Mouse (Mus musculus) intestine, embryonic 15.5 days (tissue): ENCODE measurements around the gene Mpp1. TPM values are rescaled to one million over a fixed set of nuclear protein-coding genes. Genes with fewer than 3 reads are reported as not detected.
"Not testable (repeated sequence)": the region's sequence is repeated elsewhere in the genome, so short reads cannot be mapped to it uniquely, and the experiment has no call there.

Experiments
- ATAC-seq: fragments of 200-750 bp; cut with Nextera tagmentation; 2 replicates; pipeline ENCODE4 v1.8.0; 2017; ENCODE audit warnings: moderate TSS enrichment, moderate library complexity
- H3K27ac ChIP-seq: fragments of 300-500 bp; sonication (generic); 2 replicates; pipeline ENCODE4 v1.5.1; 2015; ENCODE audit warnings: mild to moderate bottlenecking, inconsistent platforms
- H3K27me3 ChIP-seq: fragments of 300-500 bp; sonication (generic); replicated peaks from 2 replicates; pipeline ENCODE4 v1.6.1; 2015; ENCODE audit warnings: inconsistent platforms
- H3K36me3 ChIP-seq: fragments of 300-500 bp; sonication (generic); 2 replicates; pipeline ENCODE4 v1.6.1; 2015; ENCODE audit warnings: inconsistent platforms
- H3K4me1 ChIP-seq: fragments of 300-500 bp; sonication (generic); replicated peaks from 2 replicates; pipeline ENCODE4 v1.6.1; 2015; ENCODE audit warnings: inconsistent platforms
- H3K4me2 ChIP-seq: fragments of 300-500 bp; sonication (generic); replicated peaks from 2 replicates; pipeline ENCODE4 v1.6.1; 2015; ENCODE audit warnings: mild to moderate bottlenecking, inconsistent platforms
- H3K4me3 ChIP-seq: fragments of 300-500 bp; sonication (generic); replicated peaks from 2 replicates; pipeline ENCODE4 v1.5.1; 2015; ENCODE audit warnings: inconsistent platforms
- H3K9ac ChIP-seq: fragments of 300-500 bp; sonication (generic); 2 replicates; pipeline ENCODE4 v1.6.1; 2015; ENCODE audit warnings: inconsistent platforms
- H3K9me3 ChIP-seq: fragments of 300-500 bp; sonication (generic); 2 replicates; pipeline ENCODE4 v1.6.1; 2016; ENCODE audit warnings: inconsistent platforms
- WGBS: fragments of 180-500 bp; shearing (Covaris S2); methylation state at CpG from one replicate; pipeline ENCODE4 v1.1.7; 2015; 5-methylcytosine and 5-hydroxymethylcytosine counted together
- polyA plus RNA-seq: library from polyadenylated mRNA; unstranded; fragments of >200 nt; fragmentation: Nextera tagmentation; extraction: Ambion mirVana; gene quantifications from 2 replicates; pipeline ENCODE4 v1.2.1, GENCODE M21; 2015

The Mpp1 gene
- 97.2 and 104 TPM in 2 replicates for polyA plus RNA-seq

DNA sequence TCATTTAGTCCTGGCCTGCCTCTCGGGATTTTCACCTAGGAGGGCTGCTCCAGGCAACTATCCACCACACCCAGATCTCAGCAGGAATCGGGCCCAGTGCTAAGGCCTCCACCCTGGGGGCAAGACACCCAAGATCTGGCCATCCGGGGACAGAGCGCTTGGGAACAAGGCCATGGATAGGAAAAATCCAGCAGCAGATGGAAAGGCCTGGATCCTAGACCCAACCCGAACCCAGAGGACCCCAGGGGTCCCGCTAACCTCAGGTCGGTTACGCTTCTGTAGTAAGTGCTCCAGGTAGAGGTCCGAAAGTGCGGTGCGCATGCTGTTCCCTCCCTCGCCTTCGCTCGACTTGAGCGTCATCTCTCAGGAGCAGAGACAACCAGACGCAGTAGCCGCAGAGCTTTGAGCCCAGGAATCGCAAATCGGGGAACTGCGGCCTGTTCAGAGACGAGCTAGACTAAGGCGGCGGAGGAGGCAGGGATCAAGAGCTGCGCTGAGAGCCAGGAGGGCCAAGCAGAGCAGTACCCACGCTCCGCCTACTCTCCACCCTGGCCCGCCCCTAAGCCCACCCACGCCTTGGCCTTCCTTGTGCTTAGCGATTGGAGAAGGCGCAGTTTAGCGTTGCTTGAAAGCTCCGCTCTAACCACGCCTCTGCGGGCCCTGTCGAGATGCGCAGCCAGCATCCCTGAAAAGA lies at the start of gene Mpp1:
Gene Mpp1 (minus strand): TSS at position 550 of the 694 bp plus-strand sequence.
- H3K4me2 ChIP-seq, result peak within 1 kb of the TSS; percentile 49

DNA sequence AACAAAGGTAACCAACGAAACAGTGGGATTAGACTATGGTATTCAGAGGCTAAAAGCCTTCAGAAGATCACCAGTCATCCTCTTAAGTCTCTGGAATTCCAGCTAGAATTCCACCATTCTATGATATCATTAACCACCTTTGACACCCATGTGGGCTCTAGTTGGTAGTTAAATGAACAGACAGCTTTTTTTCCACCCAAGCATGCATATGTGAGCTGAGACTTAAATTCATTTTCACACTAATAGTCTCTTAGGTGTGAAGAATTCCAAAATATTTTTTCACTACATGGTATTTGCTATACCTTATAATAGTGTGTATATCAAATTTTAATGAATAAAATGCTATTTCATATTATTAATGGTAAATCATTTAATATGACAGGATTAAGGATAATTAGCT lies 32.9 kb upstream of the Mpp1 start, which contains the start of gene Smim9:
Gene Smim9 (minus strand): TSS at position 101 of the 400 bp plus-strand sequence.
- no peak within 1 kb of the TSS for H3K27ac ChIP-seq
- 73% methylated on average over 1 of the region's 1 CpGs for WGBS
- no peak within 1 kb of the TSS for H3K4me3 ChIP-seq
- ATAC-seq, result no peak
- H3K9me3 ChIP-seq, result no peaks in the 10 kb centered on the region
- H3K9ac ChIP-seq, result no peak within 1 kb of the TSS
- no peaks in the 10 kb centered on the region for H3K4me1 ChIP-seq
- H3K4me2 ChIP-seq, result no peak within 1 kb of the TSS
- no peaks in the 10 kb centered on the region for H3K36me3 ChIP-seq
- H3K27me3 ChIP-seq, result no peaks in the 10 kb centered on the region

More for the DNA sequence above, at the start of gene Mpp1:
- Histone ChIP-seq H3K36me3 (no peaks in the 10 kb centered on the region), H3K27me3 (no peaks in the 10 kb centered on the region), H3K9ac (peak within 1 kb of the TSS; percentile 61), H3K9me3 (no peaks in the 10 kb centered on the region), H3K4me3 (peak within 1 kb of the TSS; percentile 47), H3K4me1 (no peaks in the 10 kb centered on the region), H3K27ac (peak within 1 kb of the TSS; percentile 67)
- peak; percentile 98 for ATAC-seq
- 14% methylated on average over 36 of the region's 36 CpGs for WGBS

DNA sequence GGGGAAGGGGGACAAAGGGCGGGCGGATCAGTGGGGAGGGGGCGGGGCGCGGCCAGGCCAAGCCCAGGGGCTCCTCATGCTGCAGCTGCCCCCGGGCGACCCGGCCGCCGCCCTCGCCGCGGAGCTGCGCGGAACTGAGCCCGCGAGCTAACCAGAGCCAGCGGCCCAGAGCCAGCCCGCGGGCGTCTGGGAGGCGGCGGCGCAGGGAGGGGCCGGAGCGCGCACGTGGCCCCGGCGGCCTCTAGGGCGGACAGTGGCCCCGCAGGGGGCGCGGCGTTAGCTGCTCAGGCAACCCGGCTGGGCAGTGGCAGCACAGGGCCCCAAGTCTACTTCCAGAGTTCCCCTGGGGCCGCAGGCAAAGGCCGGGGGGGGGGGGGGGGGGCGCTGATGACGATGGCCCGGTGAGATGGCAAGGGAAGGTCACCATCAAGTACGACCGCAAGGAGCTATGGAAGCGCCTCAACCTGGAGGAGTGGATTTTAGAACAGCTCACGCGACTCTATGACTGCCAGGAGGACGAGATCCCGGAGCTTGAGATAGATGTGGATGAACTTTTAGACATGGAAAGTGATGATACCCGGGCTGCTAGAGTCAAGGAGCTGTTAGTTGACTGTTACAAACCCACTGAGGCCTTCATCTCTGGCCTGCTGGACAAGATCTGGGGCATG lies 24.9 kb upstream of the Mpp1 start:
- ATAC-seq, result peak; percentile 96
- peak overlapping the region; percentile 36 for H3K4me3 ChIP-seq
- H3K27me3 ChIP-seq, result no peaks in the 10 kb centered on the region
- H3K9ac ChIP-seq, result no peak overlapping the region; the same call in 1 of the 2 replicates
- no peak overlapping the region for H3K27ac ChIP-seq
- H3K9me3 ChIP-seq, result no peaks in the 10 kb centered on the region
- H3K36me3 ChIP-seq, result no peaks in the 10 kb centered on the region
- H3K4me1 ChIP-seq, result no peaks in the 10 kb centered on the region
- 18% methylated on average over 34 of the region's 49 CpGs for WGBS
- H3K4me2 ChIP-seq, result peak overlapping the region; percentile 61

DNA sequence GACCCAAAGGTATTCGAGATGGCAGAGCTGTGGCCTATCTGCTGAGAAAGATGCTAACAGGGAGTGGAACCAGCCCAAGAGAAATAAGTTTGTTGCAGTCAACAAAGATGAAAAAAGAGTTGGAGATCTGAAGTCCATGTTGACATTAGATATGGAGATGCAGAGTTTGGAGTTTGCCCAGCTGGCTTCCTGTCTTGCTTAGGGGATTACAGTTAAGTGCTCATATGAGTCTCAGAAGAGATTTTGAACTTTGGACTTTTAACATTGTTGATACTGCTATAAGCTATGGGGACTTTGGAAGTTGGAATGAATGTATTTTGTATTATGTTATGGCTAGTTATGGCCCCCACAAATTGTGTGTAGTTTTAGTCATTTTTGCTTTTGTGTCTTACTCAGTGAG lies 21.4 kb upstream of the Mpp1 start:
- Histone ChIP-seq H3K4me3 (no peak overlapping the region), H3K9ac (no peak overlapping the region), H3K4me2 (no peak overlapping the region), H3K36me3 (no peaks in the 10 kb centered on the region), H3K9me3 (no peaks in the 10 kb centered on the region), H3K27me3 (no peaks in the 10 kb centered on the region), H3K4me1 (no peaks in the 10 kb centered on the region), H3K27ac (0 out of 2 replicates have a peak overlapping the region, but pooled peaks have one; percentile 17)
- 47% methylated on average over 1 of the region's 1 CpGs for WGBS
- ATAC-seq, result peak; percentile 66

DNA sequence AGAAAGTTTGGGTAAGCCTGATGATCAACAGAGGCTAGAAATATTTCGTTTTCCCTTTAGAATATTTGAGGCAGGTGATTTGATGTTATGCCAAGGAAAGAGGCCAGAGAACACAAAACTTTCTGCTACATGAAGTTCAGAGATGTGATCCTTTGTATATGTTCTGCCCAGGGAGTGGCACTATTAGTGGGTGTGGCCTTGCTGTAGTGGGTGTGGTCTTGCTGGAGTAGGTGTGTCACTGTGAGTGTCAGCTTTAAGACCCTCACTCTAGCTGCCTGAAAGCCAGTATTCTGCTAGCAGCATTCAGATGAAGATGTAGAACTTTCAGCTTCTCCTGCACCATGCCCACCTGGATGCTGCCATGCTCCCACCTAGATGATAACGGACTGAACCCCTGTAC lies 19.5 kb upstream of the Mpp1 start:
- Histone ChIP-seq H3K4me3 (no peak overlapping the region), H3K36me3 (no peaks in the 10 kb centered on the region), H3K27ac (no peak overlapping the region), H3K4me1 (no peaks in the 10 kb centered on the region), H3K4me2 (no peak overlapping the region), H3K9ac (no peak overlapping the region), H3K9me3 (no peaks in the 10 kb centered on the region), H3K27me3 (no peaks in the 10 kb centered on the region)
- ATAC-seq, result no peak
- 84% methylated on average over 2 of the region's 2 CpGs for WGBS

DNA sequence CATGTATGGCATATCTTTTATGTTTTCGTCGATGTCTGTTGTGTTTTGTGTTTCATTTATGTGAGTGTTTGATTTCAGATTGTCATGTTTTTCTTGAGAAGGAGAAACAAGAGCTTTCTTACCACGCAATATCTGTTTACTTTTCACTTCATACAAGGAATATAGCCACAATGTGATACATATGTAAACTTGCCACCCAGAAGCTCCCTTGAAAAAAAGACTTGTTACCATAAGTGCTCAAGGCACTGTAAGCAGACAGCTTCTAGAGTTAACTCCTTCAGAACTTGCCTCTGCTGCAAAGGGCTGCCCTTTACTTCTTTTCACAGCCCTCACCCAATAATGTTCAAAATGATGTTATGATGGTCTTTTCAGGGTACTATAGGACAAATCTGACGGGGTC lies 17.6 kb upstream of the Mpp1 start:
- Histone ChIP-seq H3K9me3 (no peaks in the 10 kb centered on the region), H3K27me3 (no peaks in the 10 kb centered on the region), H3K9ac (no peak overlapping the region), H3K27ac (no peak overlapping the region), H3K4me1 (no peaks in the 10 kb centered on the region), H3K36me3 (no peaks in the 10 kb centered on the region), H3K4me2 (no peak overlapping the region), H3K4me3 (no peak overlapping the region)
- no peak for ATAC-seq
- 58% methylated on average over 4 of the region's 4 CpGs for WGBS

DNA sequence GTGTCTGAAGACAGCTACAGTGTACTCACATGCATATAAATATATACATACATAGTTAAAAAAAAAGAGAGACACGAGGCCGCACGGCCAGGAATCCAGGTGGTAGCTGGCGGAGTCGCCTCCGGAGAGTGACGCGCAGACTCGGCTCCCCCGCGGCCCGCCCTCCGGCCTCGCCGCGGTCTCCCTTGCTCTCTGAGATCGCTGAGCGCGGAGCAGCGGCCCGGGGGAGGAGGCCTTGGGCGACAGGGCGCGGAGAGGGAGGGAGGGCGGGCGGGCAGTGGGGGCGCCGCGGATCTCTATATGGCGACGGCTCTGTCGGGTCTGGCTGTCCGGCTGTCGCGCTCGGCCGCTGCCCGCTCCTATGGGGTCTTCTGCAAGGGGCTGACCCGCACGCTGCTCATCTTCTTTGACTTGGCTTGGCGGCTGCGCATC lies 12.3 kb upstream of the Mpp1 start:
- H3K27me3 ChIP-seq, H3K36me3 ChIP-seq, H3K9me3 ChIP-seq, H3K4me1 ChIP-seq, H3K27ac ChIP-seq, H3K9ac ChIP-seq: not testable (repeated sequence)
- WGBS, result 41% methylated on average over 22 of the region's 42 CpGs
- peak overlapping the region; percentile 57 for H3K4me2 ChIP-seq
- ATAC-seq, result peak; percentile 65
- peak overlapping the region; percentile 19 for H3K4me3 ChIP-seq

DNA sequence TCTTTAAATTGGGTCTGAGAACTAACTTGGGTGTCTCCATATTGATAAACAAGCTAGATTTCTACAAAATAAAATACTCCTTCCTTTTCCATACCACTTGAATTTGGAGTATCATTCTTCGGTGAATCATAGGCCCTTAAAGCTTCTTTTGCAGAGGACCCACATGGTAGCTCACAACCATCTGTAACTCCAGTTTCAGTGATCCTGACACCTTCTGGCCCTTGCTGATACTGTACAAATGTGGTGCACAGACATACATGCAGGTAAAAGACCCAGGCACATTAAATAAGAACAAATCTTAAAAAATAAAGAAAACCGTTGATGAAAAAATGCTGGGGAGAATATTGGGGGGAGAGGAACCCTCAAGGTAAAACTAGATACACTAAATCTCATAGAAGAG lies 7.4 kb upstream of the Mpp1 start:
- H3K9me3 ChIP-seq, result no peaks in the 10 kb centered on the region
- no peak for ATAC-seq
- no peaks in the 10 kb centered on the region for H3K4me1 ChIP-seq
- H3K4me2 ChIP-seq, result no peak overlapping the region
- WGBS, result 89% methylated on average over 2 of the region's 2 CpGs
- H3K4me3 ChIP-seq, result no peak overlapping the region
- H3K27ac ChIP-seq, result no peak overlapping the region
- H3K27me3 ChIP-seq, result no peaks in the 10 kb centered on the region
- no peaks in the 10 kb centered on the region for H3K36me3 ChIP-seq
- H3K9ac ChIP-seq, result no peak overlapping the region

DNA sequence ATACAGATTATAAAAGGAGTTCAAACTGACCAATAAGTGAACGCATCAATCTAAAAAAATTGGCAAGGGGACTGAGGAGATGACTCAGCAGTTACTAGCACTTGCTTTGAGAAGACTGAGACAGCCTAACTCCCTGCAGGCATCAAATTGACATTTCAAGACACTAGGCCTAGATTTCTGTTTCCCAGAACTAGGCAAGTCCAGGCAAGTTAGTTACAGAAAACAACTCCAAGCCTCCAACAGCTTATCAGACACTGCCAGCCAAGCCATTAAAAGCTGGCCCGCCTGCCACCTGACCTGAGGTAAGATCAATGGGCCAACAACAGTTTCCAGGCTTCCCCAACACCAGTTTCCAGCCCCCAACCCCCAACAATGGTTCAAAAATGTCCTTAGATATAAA lies 6.9 kb upstream of the Mpp1 start:
- Histone ChIP-seq H3K9ac (no peak overlapping the region), H3K36me3 (no peaks in the 10 kb centered on the region), H3K4me1 (no peaks in the 10 kb centered on the region), H3K9me3 (no peaks in the 10 kb centered on the region), H3K4me2 (no peak overlapping the region), H3K4me3 (no peak overlapping the region), H3K27ac (no peak overlapping the region), H3K27me3 (no peaks in the 10 kb centered on the region)
- no peak for ATAC-seq
- 70% methylated on average over 2 of the region's 2 CpGs for WGBS

DNA sequence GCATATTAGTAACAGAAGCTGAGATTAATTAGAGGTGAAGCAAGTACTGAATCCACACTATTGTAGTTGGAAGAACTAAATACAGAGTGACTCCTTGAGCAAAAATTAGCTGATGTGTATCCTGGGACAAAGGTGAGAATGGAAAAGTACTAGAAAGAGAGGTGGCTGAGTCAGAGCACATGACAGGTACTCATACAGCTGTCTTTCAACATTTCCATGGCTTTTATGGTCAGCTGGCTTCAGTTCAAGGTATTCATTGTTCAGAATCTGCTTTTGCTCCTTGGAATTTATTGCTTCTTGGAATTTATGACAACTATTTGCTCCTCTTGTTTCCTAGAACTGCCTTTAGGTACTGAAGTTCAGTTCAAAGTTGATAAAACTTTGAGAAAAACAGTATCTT lies 6.1 kb upstream of the Mpp1 start:
- Histone ChIP-seq H3K9ac (no peak overlapping the region), H3K36me3 (no peaks in the 10 kb centered on the region), H3K4me1 (no peaks in the 10 kb centered on the region), H3K9me3 (no peaks in the 10 kb centered on the region), H3K4me2 (no peak overlapping the region), H3K27ac (no peak overlapping the region), H3K27me3 (no peaks in the 10 kb centered on the region), H3K4me3 (no peak overlapping the region)
- peak; percentile 85 for ATAC-seq

DNA sequence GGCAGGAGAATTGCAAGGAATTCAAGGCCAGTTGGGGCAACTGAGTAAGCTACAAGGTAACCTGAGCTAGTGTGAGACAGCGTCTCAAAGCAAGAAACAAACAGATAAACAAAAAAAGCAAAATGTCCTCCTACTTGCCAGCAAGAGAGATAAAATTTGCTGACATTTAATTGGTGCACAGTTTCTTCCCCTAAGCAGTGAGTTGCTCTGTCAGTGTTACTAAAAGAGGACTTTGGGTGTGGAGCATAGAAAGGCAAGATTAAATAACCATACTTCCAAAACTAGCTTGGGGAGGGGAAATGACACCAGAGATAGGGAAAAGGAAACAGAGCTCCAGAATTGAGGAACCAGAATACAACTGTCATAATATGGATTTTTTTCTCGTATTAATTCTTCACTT lies 1.3 kb downstream of the Mpp1 start:
- Histone ChIP-seq H3K4me1 (no peaks in the 10 kb centered on the region), H3K9me3 (no peaks in the 10 kb centered on the region), H3K27ac (no peak overlapping the region), H3K4me2 (peak overlapping the region; percentile 34), H3K9ac (no peak overlapping the region), H3K36me3 (no peaks in the 10 kb centered on the region), H3K4me3 (peak overlapping the region; percentile 7; the same call in 1 of the 2 replicates), H3K27me3 (no peaks in the 10 kb centered on the region)
- no peak for ATAC-seq
- WGBS, result 57% methylated on average over 2 of the region's 2 CpGs

DNA sequence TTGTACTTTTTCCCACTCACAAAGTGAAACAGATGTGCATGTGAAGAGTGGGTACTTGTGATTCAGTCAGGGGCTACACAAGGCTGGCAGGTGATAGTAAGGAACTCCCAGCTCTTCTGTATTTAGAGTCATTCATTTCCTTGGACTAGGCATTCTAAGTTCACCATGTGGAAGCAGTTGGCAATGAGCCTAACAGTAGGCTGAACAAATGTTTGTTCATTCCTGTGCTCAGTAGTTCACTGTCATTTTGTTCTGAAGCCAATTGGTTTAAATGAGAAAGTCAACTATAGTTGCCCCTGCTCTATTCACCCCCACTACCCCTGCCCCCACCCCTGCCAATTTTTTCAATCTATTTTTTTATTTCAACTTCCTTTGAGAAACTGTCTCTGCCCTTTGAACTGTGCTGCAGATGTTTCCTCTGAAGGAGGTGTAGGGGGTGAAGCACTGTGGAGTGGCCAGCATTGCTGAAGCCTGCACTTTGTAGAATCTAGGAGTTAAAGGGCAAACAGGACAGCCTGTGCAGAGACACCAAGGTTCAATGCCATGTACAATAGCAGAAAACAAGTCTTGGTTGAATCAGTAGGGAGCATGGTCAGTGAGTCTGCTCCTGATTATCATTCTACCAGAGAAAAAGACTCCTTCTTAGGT lies 2.4 kb downstream of the Mpp1 start:
- H3K27me3 ChIP-seq, result no peaks in the 10 kb centered on the region
- ATAC-seq, result peak; percentile 35; the same call in 1 of the 2 replicates
- H3K4me1 ChIP-seq, result no peaks in the 10 kb centered on the region
- no peak overlapping the region for H3K27ac ChIP-seq
- no peak overlapping the region for H3K9ac ChIP-seq
- H3K36me3 ChIP-seq, result no peaks in the 10 kb centered on the region
- no peak overlapping the region for H3K4me3 ChIP-seq
- peak overlapping the region; percentile 36; the same call in 1 of the 2 replicates for H3K4me2 ChIP-seq
- H3K9me3 ChIP-seq, result no peaks in the 10 kb centered on the region
